Mouse (Mus musculus) liver, embryonic 14.5 days (tissue): Measurements from ENCODE around the gene B3gat3.

Source experiments
- CTCF ChIP-seq: IDR thresholded peaks from 2 replicates; pipeline ENCODE4 v1.5.1; 2016; ENCODE audit warnings: antibody characterized with exemption, low read depth, control low read depth
- EP300 ChIP-seq: IDR thresholded peaks from 2 replicates; pipeline ENCODE4 v1.6.1; 2016; ENCODE audit warnings: antibody characterized with exemption, low read depth

DNA sequence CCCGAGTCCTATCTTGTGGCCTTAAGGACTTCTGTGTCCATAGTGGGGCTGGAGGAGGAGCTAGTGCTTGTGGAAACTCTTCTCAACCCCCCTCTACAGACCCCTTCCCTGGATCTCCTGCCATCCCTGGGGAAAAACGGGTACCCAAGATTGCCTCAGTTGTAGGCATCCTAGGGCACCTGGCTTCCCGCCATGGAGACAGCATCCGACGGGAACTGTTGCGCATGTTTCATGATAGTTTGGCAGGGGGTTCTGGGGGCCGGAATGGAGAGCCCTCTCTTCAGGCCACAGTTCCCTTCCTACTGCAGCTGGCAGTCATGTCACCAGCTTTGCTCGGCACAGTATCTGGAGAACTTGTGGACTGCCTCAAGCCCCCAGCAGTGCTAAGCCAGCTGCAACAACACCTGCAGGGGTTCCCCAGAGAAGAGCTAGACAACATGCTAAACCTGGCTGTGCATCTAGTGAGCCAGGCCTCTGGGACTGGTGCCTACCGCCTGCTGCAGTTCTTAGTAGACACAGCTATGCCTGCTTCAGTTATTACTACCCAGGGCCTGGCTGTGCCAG, 24.7 kb upstream of the B3gat3 start:
- TF ChIP-seq CTCF (no peak), EP300 (no peak)
